Mouse (Mus musculus) heart, embryonic 13.5 days (tissue): ENCODE measurements around the gene Hdac7. TPM values are rescaled to one million over a fixed set of nuclear protein-coding genes. Genes with fewer than 3 reads are reported as not detected.

ENCODE experiments used
- ATAC-seq: fragments of 200-750 bp; cut with Nextera tagmentation; 2 replicates; pipeline ENCODE4 v1.8.0; 2017; ENCODE audit warnings: moderate TSS enrichment; ENCODE audit not compliant: insufficient number of reproducible peaks, low FRiP score, low TSS enrichment; ENCODE audit errors: extremely low read depth
- H3K27ac ChIP-seq: fragments of 300-500 bp; sonication (generic); replicated peaks from 2 replicates; pipeline ENCODE4 v1.5.1; 2015; ENCODE audit warnings: moderate library complexity, mild to moderate bottlenecking, inconsistent platforms
- H3K27me3 ChIP-seq: fragments of 300-500 bp; sonication (generic); replicated peaks from 2 replicates; pipeline ENCODE4 v1.6.1; 2015; ENCODE audit warnings: mild to moderate bottlenecking, inconsistent platforms
- H3K36me3 ChIP-seq: fragments of 300-500 bp; sonication (generic); 2 replicates; pipeline ENCODE4 v1.6.1; 2015; ENCODE audit warnings: mild to moderate bottlenecking, inconsistent platforms
- H3K4me1 ChIP-seq: fragments of 300-500 bp; sonication (generic); 2 replicates; pipeline ENCODE4 v1.6.1; 2015; ENCODE audit warnings: inconsistent platforms
- H3K4me2 ChIP-seq: fragments of 300-500 bp; sonication (generic); 2 replicates; pipeline ENCODE4 v1.6.1; 2015; ENCODE audit warnings: inconsistent platforms, mild to moderate bottlenecking, moderate library complexity
- H3K4me3 ChIP-seq: fragments of 300-500 bp; sonication (generic); 2 replicates; pipeline ENCODE4 v1.5.1; 2015; ENCODE audit warnings: moderate library complexity, mild to moderate bottlenecking, inconsistent platforms
- H3K9ac ChIP-seq: fragments of 300-500 bp; sonication (generic); 2 replicates; pipeline ENCODE4 v1.6.1; 2015; ENCODE audit warnings: inconsistent platforms, mild to moderate bottlenecking, moderate library complexity
- H3K9me3 ChIP-seq: fragments of 300-500 bp; sonication (generic); 2 replicates; pipeline ENCODE4 v1.6.1; 2016; ENCODE audit warnings: inconsistent platforms
- WGBS: fragments of 180-500 bp; shearing (Covaris S2); methylation state at CpG from one replicate; pipeline ENCODE4 v1.1.7; 2015; ENCODE audit warnings: mixed read lengths; 5-methylcytosine and 5-hydroxymethylcytosine counted together
- polyA plus RNA-seq: library from polyadenylated mRNA; unstranded; fragments of >200 nt; fragmentation: Nextera tagmentation; extraction: Ambion mirVana; gene quantifications from 2 replicates; pipeline ENCODE4 v1.2.1, GENCODE M21; 2015

The Hdac7 gene
- 23.4 and 23.7 TPM in 2 replicates for polyA plus RNA-seq

DNA sequence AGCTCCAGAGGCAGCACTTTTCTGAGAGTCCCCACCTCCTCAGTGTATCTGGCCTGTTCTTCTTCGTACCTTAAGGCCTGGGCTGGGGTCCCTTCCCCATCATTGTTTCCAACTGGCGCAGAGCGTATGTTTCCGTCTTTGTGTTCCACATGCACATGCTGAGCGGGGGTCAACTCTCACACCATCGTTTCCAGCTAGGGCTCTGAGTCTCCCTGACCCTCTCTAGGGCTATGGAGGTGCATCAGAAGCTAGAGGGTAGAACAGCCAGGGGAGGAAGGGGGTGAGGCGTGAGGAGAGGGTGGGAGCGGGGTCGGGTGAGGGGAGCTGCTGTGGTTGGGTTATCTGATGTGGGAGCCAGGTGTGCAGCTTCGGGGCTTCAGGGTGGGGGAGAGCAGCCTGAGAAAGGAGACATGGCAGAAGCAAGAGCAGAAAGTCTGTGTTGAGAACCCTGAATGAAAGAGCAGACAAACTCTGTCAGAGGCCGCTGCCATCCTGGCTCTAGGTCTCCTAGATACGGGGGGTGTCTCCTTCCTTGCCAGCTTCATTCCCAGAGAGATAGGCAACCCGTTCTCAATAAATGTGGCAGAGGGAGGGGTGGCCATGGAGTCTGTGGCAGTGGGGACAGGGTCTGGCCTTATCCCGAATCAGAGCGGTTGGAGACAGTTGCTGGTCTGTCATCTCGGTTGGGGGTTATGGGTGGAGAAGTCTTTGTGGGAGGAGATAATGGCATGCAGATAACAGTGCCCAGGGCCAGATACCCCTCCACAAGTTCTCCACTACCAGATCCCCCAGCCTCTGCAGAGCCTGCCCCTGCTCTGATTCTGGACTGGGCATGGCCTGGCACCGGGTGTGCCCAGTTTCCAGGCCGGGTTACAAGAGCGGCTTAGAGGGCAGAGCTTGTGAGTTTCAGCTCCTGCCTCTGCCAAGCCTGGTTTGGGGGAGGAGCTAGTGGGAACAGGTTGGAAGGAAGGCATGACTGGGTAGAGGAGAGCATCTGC lies at the start of gene Hdac7:
Gene Hdac7, minus strand, starts transcription at position 466 of the 998 bp plus-strand sequence.
- Histone ChIP-seq H3K27ac (no peak within 1 kb of the TSS), H3K36me3 (no peaks in the 10 kb centered on the region), H3K9ac (no peak within 1 kb of the TSS), H3K4me2 (no peak within 1 kb of the TSS), H3K4me1 (peaks cover 25% of the 10 kb centered on the region), H3K4me3 (no peak within 1 kb of the TSS), H3K27me3 (0 out of 2 replicates have a peak, but pooled peaks cover 5% of the 10 kb centered on the region), H3K9me3 (no peaks in the 10 kb centered on the region)
- peak; percentile 8; the same call in 1 of the 2 replicates for ATAC-seq
- 52% methylated on average over 19 of the region's 19 CpGs for WGBS

DNA sequence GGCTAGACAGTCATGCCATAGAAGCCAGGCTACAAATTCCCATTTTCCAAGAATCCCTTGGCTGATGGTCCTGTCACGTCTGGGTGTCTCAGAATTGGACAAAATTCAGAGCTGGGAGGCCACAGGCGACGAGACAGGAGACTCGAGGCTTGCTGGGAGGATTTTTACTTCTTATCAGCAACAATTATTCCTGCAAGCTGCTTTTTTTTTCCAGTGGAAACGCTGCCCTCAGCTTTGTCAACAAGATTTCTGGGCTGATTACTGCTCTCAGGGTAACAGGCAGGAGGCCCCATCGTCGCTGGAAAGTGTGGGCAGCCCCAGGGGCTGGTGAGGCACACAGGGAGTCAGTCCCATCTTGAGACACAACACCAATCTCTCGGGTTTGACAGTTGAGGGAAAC lies 48.2 kb upstream of the Hdac7 start:
- no peaks in the 10 kb centered on the region for H3K36me3 ChIP-seq
- H3K9me3 ChIP-seq = no peaks in the 10 kb centered on the region
- no peak overlapping the region for H3K27ac ChIP-seq
- no peak overlapping the region for H3K4me3 ChIP-seq
- H3K9ac ChIP-seq = 0 out of 2 replicates have a peak overlapping the region, but pooled peaks have one; percentile 10
- WGBS = 30% methylated on average over 8 of the region's 8 CpGs
- no peak overlapping the region for H3K4me2 ChIP-seq
- peaks cover 30% of the 10 kb centered on the region for H3K4me1 ChIP-seq
- peaks cover 26% of the 10 kb centered on the region for H3K27me3 ChIP-seq
- ATAC-seq = no peak

GRCm38 (mm10) chr15:97890450-97890849 lies 46.1 kb upstream of the Hdac7 start:
- no peak overlapping the region for H3K27ac ChIP-seq
- peaks cover 20% of the 10 kb centered on the region; the same call in 1 of the 2 replicates for H3K27me3 ChIP-seq
- WGBS = 77% methylated on average over 10 of the region's 10 CpGs
- H3K9me3 ChIP-seq = no peaks in the 10 kb centered on the region
- H3K9ac ChIP-seq = no peak overlapping the region
- no peaks in the 10 kb centered on the region for H3K36me3 ChIP-seq
- peaks cover 14% of the 10 kb centered on the region for H3K4me1 ChIP-seq
- no peak overlapping the region for H3K4me3 ChIP-seq
- ATAC-seq = no peak
- H3K4me2 ChIP-seq = no peak overlapping the region

DNA sequence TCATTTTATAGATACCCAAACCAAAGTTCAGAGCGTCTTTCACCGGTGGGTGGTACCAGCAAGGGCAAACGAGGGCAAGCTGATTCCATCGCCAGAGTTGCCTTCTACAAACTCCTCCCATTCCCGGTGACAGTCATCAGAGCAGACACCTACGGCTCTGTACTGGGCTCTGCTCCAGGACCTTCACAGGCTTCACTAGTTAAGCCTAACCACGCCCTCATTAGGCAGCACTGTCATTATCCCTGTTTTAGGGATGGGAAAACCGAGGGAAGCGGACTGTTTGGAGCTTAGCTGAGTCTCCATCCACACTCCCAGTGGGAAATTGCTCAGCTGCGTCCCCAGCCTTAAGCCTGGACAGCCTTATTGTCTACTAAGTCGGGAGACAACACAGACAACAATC lies 45.7 kb upstream of the Hdac7 start:
- H3K4me1 ChIP-seq = peaks cover 15% of the 10 kb centered on the region

DNA sequence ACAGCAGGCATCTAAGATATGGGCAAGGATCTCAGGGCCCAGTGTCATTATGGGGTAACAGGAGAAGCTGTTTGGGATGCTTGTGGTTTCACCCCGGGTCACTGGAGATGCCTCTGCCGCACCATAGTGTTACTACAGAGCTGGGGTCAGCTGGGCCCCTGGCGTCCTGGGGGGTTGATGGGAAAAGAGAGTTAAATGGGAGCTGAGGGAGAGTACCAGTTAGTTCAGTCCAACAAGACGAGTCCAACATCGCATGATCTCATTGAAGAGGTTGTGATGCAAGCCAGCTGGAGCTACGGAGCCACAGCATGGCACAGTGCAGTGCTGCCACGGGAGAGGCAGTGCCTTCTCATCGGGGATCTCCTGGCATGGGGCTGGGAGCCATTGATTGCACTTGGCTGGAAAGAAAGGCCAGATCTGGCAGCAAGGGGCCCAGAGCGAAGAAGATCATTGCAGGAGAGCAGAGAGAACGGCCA lies 43.3 kb upstream of the Hdac7 start:
- ATAC-seq = no peak

More for the DNA sequence above, 45.7 kb upstream of the Hdac7 start:
- ATAC-seq = no peak
- H3K4me2 ChIP-seq = no peak overlapping the region
- WGBS = 55% methylated on average over 11 of the region's 11 CpGs
- no peak overlapping the region for H3K9ac ChIP-seq
- no peaks in the 10 kb centered on the region for H3K36me3 ChIP-seq
- no peaks in the 10 kb centered on the region for H3K9me3 ChIP-seq
- no peak overlapping the region for H3K4me3 ChIP-seq
- peaks cover 22% of the 10 kb centered on the region; the same call in 1 of the 2 replicates for H3K27me3 ChIP-seq
- H3K27ac ChIP-seq = no peak overlapping the region

GRCm38 (mm10) chr15:97881423-97881822 lies 37.1 kb upstream of the Hdac7 start:
- WGBS = 80% methylated on average over 8 of the region's 8 CpGs
- no peak for ATAC-seq
- Histone ChIP-seq H3K4me3 (no peak overlapping the region), H3K4me2 (no peak overlapping the region), H3K9ac (no peak overlapping the region), H3K9me3 (no peaks in the 10 kb centered on the region), H3K27ac (no peak overlapping the region), H3K27me3 (peaks cover 10% of the 10 kb centered on the region), H3K36me3 (no peaks in the 10 kb centered on the region), H3K4me1 (peaks cover 18% of the 10 kb centered on the region)

More for the DNA sequence above, 43.3 kb upstream of the Hdac7 start:
- no peak overlapping the region for H3K27ac ChIP-seq
- no peaks in the 10 kb centered on the region for H3K9me3 ChIP-seq
- H3K36me3 ChIP-seq = no peaks in the 10 kb centered on the region
- no peak overlapping the region for H3K9ac ChIP-seq
- H3K4me3 ChIP-seq = no peak overlapping the region
- peaks cover 17% of the 10 kb centered on the region for H3K4me1 ChIP-seq
- H3K27me3 ChIP-seq = peaks cover 24% of the 10 kb centered on the region; the same call in 1 of the 2 replicates
- no peak overlapping the region for H3K4me2 ChIP-seq
- 78% methylated on average over 10 of the region's 10 CpGs for WGBS

GRCm38 (mm10) chr15:97880441-97880840 lies 36.1 kb upstream of the Hdac7 start:
- H3K27ac ChIP-seq = no peak overlapping the region
- H3K4me2 ChIP-seq = no peak overlapping the region
- peaks cover 14% of the 10 kb centered on the region for H3K27me3 ChIP-seq
- 77% methylated on average over 9 of the region's 9 CpGs for WGBS
- no peaks in the 10 kb centered on the region for H3K9me3 ChIP-seq
- no peak overlapping the region for H3K4me3 ChIP-seq
- peaks cover 18% of the 10 kb centered on the region for H3K4me1 ChIP-seq
- no peak for ATAC-seq
- no peaks in the 10 kb centered on the region for H3K36me3 ChIP-seq
- no peak overlapping the region for H3K9ac ChIP-seq

DNA sequence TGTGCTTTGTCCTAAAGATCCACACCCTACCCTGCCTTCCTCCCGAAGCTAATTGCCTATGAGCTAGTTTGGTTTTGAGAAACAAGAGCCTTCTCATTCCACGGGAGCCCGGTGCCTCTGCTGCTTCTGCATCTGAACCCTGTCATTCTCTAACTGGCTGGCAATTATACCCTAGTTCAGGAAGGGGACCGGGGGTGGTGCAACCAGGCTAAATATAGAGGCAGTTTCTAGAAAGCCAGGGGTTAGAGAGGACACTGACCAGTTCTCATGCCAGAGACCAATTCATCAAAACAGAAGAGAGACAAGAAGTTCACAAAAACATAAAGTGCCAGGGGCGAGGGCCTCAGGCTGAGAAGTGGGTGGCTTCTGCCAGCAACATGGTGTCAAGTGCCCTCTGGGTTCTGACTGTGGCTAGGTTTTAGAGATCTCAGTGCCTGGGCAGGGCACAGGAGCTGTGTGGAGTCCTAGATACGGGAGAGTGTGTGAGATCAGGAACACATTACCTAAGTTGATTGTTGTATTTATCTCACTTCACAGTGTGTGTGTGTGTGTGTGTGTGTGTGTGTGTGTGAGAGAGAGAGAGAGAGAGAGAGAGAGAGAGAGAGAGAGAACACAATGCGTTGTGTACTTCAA lies 34.5 kb upstream of the Hdac7 start:
- Histone ChIP-seq H3K9me3 (no peaks in the 10 kb centered on the region), H3K4me1 (peaks cover 12% of the 10 kb centered on the region), H3K36me3 (no peaks in the 10 kb centered on the region), H3K9ac (no peak overlapping the region), H3K4me3 (no peak overlapping the region), H3K27ac (peak overlapping the region; percentile 64), H3K27me3 (peaks cover 8% of the 10 kb centered on the region), H3K4me2 (no peak overlapping the region)
- no peak for ATAC-seq
- WGBS = 35% methylated on average over 7 of the region's 7 CpGs

DNA sequence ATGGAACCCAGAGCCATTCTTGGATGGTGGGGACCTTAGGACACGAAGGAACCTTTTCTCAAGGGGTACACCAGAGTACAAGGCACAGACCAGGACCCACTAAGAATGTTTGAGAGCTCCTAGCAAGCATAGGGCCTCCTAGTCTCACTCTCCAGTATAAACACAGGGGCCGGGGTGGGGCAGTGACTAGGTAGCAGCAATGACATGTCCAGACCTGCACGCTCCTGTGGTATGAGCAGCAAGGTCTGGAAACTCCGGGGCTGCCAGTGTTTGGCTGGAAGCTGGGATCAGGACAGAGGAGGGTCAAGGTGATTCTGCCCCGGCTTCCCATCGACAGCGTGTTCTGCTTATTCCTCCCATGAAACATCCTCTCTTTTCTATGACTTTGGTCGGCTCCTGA lies 31.5 kb upstream of the Hdac7 start:
- no peak for ATAC-seq
- Histone ChIP-seq H3K9me3 (no peaks in the 10 kb centered on the region), H3K36me3 (no peaks in the 10 kb centered on the region), H3K27me3 (peaks cover 19% of the 10 kb centered on the region), H3K4me3 (no peak overlapping the region), H3K4me1 (peaks cover 12% of the 10 kb centered on the region), H3K4me2 (no peak overlapping the region), H3K27ac (no peak overlapping the region), H3K9ac (no peak overlapping the region)
- 79% methylated on average over 8 of the region's 8 CpGs for WGBS

DNA sequence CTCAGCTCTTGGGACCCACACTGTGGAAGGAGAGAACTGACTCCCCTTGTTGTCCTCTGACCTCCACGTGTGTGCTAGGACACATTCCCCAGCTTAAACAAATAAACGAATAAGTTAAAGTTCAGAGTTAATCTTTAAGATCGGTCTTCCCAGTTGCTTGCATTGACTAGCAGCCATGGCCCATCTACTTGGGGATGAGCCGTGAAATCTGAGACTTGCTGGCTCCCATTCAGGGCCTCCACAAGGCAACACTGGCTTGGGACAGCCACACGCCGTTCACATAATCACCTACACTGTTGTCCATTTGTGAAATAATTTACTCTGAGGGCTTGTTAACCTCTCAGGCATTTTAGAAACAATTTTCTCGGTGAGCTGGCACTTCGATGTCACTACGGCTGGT lies 29.4 kb upstream of the Hdac7 start:
- Histone ChIP-seq H3K27me3 (peaks cover 36% of the 10 kb centered on the region), H3K4me1 (peaks cover 6% of the 10 kb centered on the region), H3K4me3 (no peak overlapping the region), H3K9me3 (no peaks in the 10 kb centered on the region), H3K9ac (no peak overlapping the region), H3K27ac (no peak overlapping the region), H3K36me3 (no peaks in the 10 kb centered on the region), H3K4me2 (no peak overlapping the region)
- 65% methylated on average over 9 of the region's 9 CpGs for WGBS
- no peak for ATAC-seq

- Histone ChIP-seq H3K27ac (no peak overlapping the region), H3K4me2 (no peak overlapping the region), H3K9ac (no peak overlapping the region), H3K36me3 (no peaks in the 10 kb centered on the region), H3K4me1 (no peaks in the 10 kb centered on the region), H3K9me3 (peaks cover 5% of the 10 kb centered on the region; the same call in 1 of the 2 replicates), H3K4me3 (no peak overlapping the region), H3K27me3 (peaks cover 38% of the 10 kb centered on the region)
- 88% methylated on average over 8 of the region's 8 CpGs for WGBS
- no peak for ATAC-seq
Observed at GRCm38 (mm10) chr15:97872161-97872560, 27.9 kb upstream of the Hdac7 start.
